In genomic region chr10:21631481-21631880, GRCm38 (mm10) we compare ENCODE assay signal across 31 mouse cellular contexts. TPM values are rescaled to one million over a fixed set of nuclear protein-coding genes. Genes with fewer than 3 reads are reported as not detected.
DNase-seq lines count a peak whose midpoint lies in the region; ATAC-seq and TF ChIP-seq lines count a peak whose summit lies in the region.
"Had no signal": no experiment of that assay in that cellular context is flagged by ENCODE, and none has a peak within 500 bp of the region (broad histone marks: within the 10 kb centered on the region; RNA-seq: fewer than 3 reads in every experiment).

No protein-coding gene starts in this region.

- H3K4me1 ChIP-seq in lung, postnatal 0 days (ENCODE audit: insufficient read depth, low read depth, low read length), result no peaks in the 10 kb centered on the region
- no peaks in the 10 kb centered on the region for H3K4me1 ChIP-seq in liver, embryonic 11.5 days (replicated peaks; ENCODE audit: control insufficient read depth, insufficient read depth, low read length)
- H3K4me1 ChIP-seq: forebrain, embryonic 15.5 days; hindbrain, embryonic 12.5 days; liver, embryonic 13.5 days; neural tube, embryonic 15.5 days had no signal

- H3K9ac ChIP-seq in lung, postnatal 0 days (replicated peaks; ENCODE audit: low read depth), result no peak overlapping the region
- H3K9ac ChIP-seq in liver, embryonic 11.5 days (ENCODE audit: low read depth, low read length), result no peak overlapping the region
- H3K9ac ChIP-seq: forebrain, embryonic 15.5 days; hindbrain, embryonic 12.5 days; limb, embryonic 12.5 days; liver, embryonic 13.5 days; lung, embryonic 14.5 days; neural tube, embryonic 15.5 days had no signal

- 82% methylated on average over 1 of the region's 1 CpGs for WGBS in lung, postnatal 0 days
- WGBS in liver, embryonic 11.5 days, result 84% methylated on average over 1 of the region's 1 CpGs

- no peak for TF ChIP-seq EP300 in lung, postnatal 0 days (IDR thresholded peaks at IDR 0.05)

- H3K27me3 ChIP-seq in lung, postnatal 0 days (replicated peaks; ENCODE audit: insufficient read depth, low read length), result no peaks in the 10 kb centered on the region
- H3K27me3 ChIP-seq in liver, embryonic 11.5 days (replicated peaks; ENCODE audit: control insufficient read depth, insufficient read depth, low read length), result no peaks in the 10 kb centered on the region
- H3K27me3 ChIP-seq: forebrain, embryonic 15.5 days; hindbrain, embryonic 12.5 days; limb, embryonic 12.5 days; liver, embryonic 13.5 days; neural tube, embryonic 15.5 days had no signal

- H3K4me2 ChIP-seq in lung, postnatal 0 days (replicated peaks; ENCODE audit: low read depth, low read length), result no peak overlapping the region
- H3K4me2 ChIP-seq in liver, embryonic 11.5 days, result no peak overlapping the region
- H3K4me2 ChIP-seq: forebrain, embryonic 15.5 days; heart, embryonic 11.5 days; hindbrain, embryonic 12.5 days; limb, embryonic 12.5 days; liver, embryonic 13.5 days; lung, embryonic 14.5 days; midbrain, embryonic 11.5 days; neural tube, embryonic 15.5 days had no signal

- DNase-seq in heart, postnatal 10 days, result peak; percentile 18 to 37
- DNase-seq in heart, postnatal 25 days (ENCODE audit: low spot score), result no peak
- peak; percentile 58 for DNase-seq in lung, postnatal 0 days (ENCODE audit: low spot score)
- no peak for DNase-seq in lung, postnatal 14 days
- peak; percentile 64 for DNase-seq in gastrocnemius, adult 2 months
- peak; percentile 68 for DNase-seq in gastrocnemius, postnatal 25 days
- DNase-seq in cerebellum, postnatal 25 days, result no peak
- no peak for DNase-seq in liver, embryonic 11.5 days (ENCODE audit: low spot score)
- DNase-seq: adrenal gland, postnatal 36 days; B cell, adult 2 months; cerebellum, adult 11 months; cerebellum, adult 9-11 months; liver, embryonic 13.5 days; lung, embryonic 14.5 days; right cerebral cortex, postnatal 14 days; spleen, adult 18-20 months had no signal

- 0 out of 2 replicates have a peak, but pooled peaks have one; percentile 31 for ATAC-seq in lung, postnatal 0 days
- ATAC-seq in liver, embryonic 11.5 days (replicated peaks; ENCODE audit: low FRiP score), result no peak
- ATAC-seq: forebrain, embryonic 15.5 days had no signal

- no peak overlapping the region for H3K27ac ChIP-seq in lung, postnatal 0 days (ENCODE audit: low read length)
- peak overlapping the region; percentile 94 for H3K27ac ChIP-seq in gastrocnemius, adult 2 months
- H3K27ac ChIP-seq in liver, embryonic 11.5 days (ENCODE audit: low read depth, low read length), result no peak overlapping the region
- H3K27ac ChIP-seq: embryonic facial prominence, embryonic 10.5 days; forebrain, embryonic 15.5 days; hindbrain, embryonic 12.5 days; layer of hippocampus, adult 2 months; limb, embryonic 12.5 days; liver, embryonic 13.5 days; neural tube, embryonic 15.5 days had no signal

- no peak for TF ChIP-seq CTCF in lung, postnatal 0 days (IDR thresholded peaks at IDR 0.05)
- no peak for TF ChIP-seq CTCF in gastrocnemius, adult 2 months (IDR thresholded peaks at IDR 0.05)

- no peaks in the 10 kb centered on the region for H3K36me3 ChIP-seq in lung, postnatal 0 days (ENCODE audit: insufficient read depth, low read length)
- H3K36me3 ChIP-seq in liver, embryonic 11.5 days (ENCODE audit: control insufficient read depth, insufficient read depth, low read length), result no peaks in the 10 kb centered on the region
- H3K36me3 ChIP-seq: embryonic facial prominence, embryonic 10.5 days; forebrain, embryonic 15.5 days; hindbrain, embryonic 12.5 days; limb, embryonic 12.5 days; liver, embryonic 13.5 days; neural tube, embryonic 15.5 days had no signal

- H3K4me3 ChIP-seq in lung, postnatal 0 days (ENCODE audit: low read depth, low read length), result no peak overlapping the region
- H3K4me3 ChIP-seq in gastrocnemius, adult 2 months, result no peak overlapping the region
- H3K4me3 ChIP-seq in liver, embryonic 11.5 days (ENCODE audit: low read depth, low read length), result no peak overlapping the region
- H3K4me3 ChIP-seq: embryonic facial prominence, embryonic 10.5 days; forebrain, embryonic 15.5 days; hindbrain, embryonic 12.5 days; layer of hippocampus, adult 2 months; limb, embryonic 12.5 days; liver, embryonic 13.5 days; neural tube, embryonic 15.5 days had no signal

- intact Hi-C loops in heart, postnatal 10 days (cut with DNase I), result no loop called here
- intact Hi-C loops in heart, postnatal 25 days (cut with DNase I), result no loop called here
- intact Hi-C loops in gastrocnemius, adult 2 months (cut with DNase I), result no loop called here

- H3K9me3 ChIP-seq in lung, postnatal 0 days (ENCODE audit: low read length), result no peaks in the 10 kb centered on the region
- no peaks in the 10 kb centered on the region for H3K9me3 ChIP-seq in liver, embryonic 11.5 days (ENCODE audit: control insufficient read depth, low read length)
- H3K9me3 ChIP-seq: embryonic facial prominence, embryonic 10.5 days; forebrain, embryonic 15.5 days; hindbrain, embryonic 12.5 days; limb, embryonic 12.5 days; liver, embryonic 13.5 days; neural tube, embryonic 15.5 days had no signal

RNA-seq across cellular contexts. Expression of gene 1700020N01Rik, which starts 38.5 kb away (rescaled TPM):
- total RNA-seq in heart, postnatal 10 days (2021), result not detected
- total RNA-seq in heart, postnatal 25 days (2021), result not detected
- 0.11 and 0.21 TPM in 2 replicates for polyA plus RNA-seq in lung, postnatal 0 days (2015; fragmentation: Nextera tagmentation; extraction: Ambion mirVana)
- total RNA-seq in gastrocnemius, adult 2 months (2021), result not detected
- total RNA-seq in gastrocnemius, postnatal 25 days (2021), result not detected
- polyA plus RNA-seq in liver, embryonic 11.5 days (2014; fragmentation: Nextera tagmentation; extraction: Ambion mirVana), result not detected in 2 replicates
- total RNA-seq: adrenal gland, postnatal 36 days; granulocyte monocyte progenitor cell, adult 5-6 weeks; layer of hippocampus, adult 2 months; layer of hippocampus, postnatal 25 days; left cerebral cortex, postnatal 10 days; megakaryocyte progenitor cell, adult 5-6 weeks; MEL had no signal
- polyA plus RNA-seq: cortical plate, adult 2 months; embryonic facial prominence, embryonic 10.5 days; forebrain, embryonic 15.5 days; heart, postnatal 0 days; hindbrain, embryonic 12.5 days; limb, embryonic 12.5 days; liver, embryonic 13.5 days; lung, embryonic 14.5 days; midbrain, embryonic 11.5 days; neural tube, embryonic 15.5 days had no signal

Comparison
In these comparisons a context has a peak if more than half of its experiments do, and no peak if none do; other contexts are left out.
1. DNase-seq: peak in heart, postnatal 10 days (2 of 2), lung, postnatal 0 days (single experiment), gastrocnemius, adult 2 months (single experiment) and gastrocnemius, postnatal 25 days (single experiment); none in heart, postnatal 25 days (single experiment), lung, postnatal 14 days (single experiment), cerebellum, postnatal 25 days (0 of 2) and liver, embryonic 11.5 days (single experiment).